Mouse (Mus musculus) embryo, embryonic 11 days (tissue): ENCODE data around the gene Dock9.

Source experiments
- DNase-seq: peaks from one replicate; pipeline ENCODE4 v3.0.0-alpha.2; 2015

Gene Dock9

GRCm38 (mm10) chr14:121791112-121791511 lies 6.5 kb downstream of the Dock9 start:
- DNase-seq: no peak

DNA sequence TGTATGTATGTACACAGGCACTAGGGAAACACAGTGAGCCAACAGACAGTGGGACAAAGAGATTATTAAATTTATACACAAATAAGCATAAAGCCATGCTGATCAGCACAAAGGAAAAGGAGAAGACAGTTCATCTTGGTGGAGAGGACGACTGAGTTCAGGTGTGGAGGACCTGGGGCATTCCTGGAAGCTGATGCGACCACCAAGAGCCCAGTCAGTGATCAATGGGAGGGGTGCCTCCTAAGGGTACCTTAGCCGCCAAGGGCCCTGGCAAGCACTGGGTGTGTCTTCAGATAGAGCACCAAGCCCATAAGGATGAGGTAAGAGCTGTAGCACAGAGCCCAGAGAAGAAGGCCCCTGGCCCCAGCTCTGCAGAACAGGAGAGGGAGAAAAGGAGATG lies 8.4 kb downstream of the Dock9 start:
- no peak for DNase-seq

DNA sequence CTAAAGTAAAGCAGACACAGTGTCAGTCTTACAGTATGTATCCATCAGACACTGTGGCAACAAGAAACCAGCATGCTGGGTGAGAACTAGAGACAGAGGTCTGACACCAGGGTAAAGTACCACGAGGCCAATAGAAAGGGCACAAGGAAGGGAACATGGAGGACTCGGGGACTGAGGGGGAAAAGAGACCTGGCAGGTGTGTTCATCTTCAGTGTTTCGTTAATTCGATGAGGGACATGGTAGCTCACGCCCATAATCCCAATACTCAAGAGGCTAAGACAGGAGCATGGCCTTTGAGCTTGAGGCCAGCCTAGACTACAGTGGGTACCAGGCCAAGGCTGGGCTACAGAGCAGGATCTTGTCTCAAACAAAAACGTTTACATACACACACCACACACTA lies 9.2 kb downstream of the Dock9 start:
- no peak for DNase-seq

DNA sequence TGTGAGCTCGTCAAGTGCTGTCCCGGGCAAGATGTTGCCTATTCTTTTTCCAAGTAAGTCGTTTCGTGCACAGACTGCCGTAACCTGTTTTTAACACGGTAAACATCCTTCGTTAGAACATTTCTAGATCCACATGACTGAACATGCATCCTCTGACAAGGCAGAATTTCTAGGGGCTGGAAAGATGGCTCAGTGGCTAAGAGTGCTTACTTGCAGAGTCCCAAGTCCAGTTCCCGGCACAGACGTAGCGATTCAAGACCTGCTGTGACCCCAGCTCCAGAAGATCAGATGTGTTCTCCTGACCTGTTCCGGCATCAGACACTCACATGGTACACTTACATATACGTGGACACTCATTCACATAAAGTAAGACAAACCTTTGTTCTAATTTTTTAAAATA lies 10.2 kb downstream of the Dock9 start:
- no peak for DNase-seq

DNA sequence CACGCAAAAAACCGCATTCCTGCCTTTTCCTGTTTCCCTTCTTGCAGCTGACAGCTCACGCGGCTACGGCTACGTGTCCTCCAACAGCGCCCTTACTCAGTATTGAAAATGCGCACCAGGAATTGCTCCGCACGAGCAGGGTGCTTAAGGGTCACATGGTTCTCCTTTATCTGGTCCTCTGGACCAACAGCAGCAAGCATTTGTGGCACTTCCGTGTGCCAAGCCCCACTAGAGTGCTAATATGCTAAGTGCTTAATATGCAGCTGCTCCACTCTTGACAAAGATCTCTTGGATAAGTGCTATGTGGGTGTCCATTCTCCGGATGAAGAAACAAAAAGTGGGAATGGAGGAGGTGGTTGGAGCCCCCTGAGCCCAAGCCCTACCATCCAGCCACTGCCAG lies 10.7 kb downstream of the Dock9 start:
- no peak for DNase-seq

DNA sequence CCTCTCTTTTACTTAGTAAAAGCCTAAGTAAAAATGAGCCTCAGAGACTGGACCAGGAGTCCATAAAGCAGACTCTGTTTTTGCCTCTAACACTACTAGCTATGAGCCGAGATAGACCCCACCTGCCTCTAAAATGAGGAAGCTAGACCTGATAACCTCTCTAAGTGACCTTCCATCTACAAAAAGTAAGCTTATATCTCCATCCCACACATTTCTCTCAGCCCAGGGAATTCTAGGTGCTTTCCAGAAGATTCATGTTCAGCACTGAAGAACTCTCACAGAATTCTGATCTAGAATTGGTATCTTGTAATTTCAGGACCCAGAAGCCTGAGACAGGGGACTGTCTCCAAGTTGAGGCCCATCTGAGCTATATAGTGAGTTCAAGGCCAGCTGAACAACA lies 12.2 kb downstream of the Dock9 start:
- no peak for DNase-seq

DNA sequence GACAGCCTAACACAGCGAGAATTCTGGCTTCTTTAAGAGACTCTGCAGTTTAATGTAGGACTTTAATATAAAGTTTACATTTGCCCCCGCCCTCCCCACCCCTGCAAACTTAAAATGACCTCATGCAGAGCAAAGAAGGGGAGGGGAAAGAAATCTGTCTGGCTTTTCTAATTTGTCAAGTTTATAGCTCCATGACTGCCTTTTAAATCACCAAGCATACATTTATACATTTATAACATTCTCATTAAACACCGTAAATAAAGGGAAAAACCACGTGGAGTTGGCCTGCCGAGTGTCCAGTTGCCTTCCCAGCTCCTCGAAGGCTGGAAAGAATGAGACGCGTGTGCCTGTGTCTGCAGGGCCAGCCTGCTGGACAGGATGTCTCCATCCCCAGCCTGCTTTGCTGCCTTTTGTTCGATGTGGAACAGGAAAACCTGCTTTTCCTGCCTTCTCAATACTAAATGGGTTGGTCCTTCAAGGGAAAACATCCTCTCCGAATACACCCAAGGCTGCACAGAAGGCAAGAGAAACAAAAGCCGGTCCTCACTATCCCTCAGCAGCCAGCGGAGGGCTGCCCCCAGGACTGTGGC lies 16.6 kb downstream of the Dock9 start:
- DNase-seq: peak; percentile 46

DNA sequence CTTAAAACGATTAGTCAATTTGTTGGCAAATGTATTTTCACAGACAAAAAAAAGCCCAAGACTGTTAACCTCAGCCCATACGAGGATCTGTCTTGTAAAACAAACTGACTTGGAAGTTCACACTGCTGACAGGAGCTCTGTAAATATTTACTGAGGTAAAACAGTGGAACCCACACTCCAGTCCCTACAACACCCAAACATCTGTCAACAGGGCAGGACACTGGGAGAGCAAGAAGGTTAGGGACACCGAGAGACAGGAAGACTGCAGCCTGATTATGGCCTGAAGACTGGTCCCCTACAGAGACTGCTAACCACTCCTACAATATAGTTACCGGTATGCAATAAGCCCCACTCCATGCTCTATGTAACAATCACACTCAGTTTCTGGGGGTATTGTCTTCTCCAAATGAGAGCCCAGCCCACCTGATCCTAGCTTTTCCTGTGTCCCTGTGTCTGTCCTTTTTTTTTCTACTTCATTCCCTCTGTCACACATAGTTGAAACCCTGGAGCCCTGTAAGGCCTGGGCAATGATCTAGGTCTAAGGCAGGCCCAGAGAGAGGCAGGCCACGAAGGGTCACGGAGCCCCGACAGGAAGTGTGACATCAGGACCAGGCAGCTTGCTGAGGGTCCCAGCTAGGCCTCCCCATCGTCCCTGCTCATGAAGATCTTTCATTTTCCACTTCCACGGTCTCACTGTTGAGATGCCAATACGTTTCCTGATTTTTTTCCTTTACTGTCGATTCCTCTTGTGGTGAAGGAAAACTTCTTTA lies 17.3 kb downstream of the Dock9 start:
- no peak for DNase-seq

GRCm38 (mm10) chr14:121779620-121780019 lies 18.0 kb downstream of the Dock9 start:
- DNase-seq: no peak

DNA sequence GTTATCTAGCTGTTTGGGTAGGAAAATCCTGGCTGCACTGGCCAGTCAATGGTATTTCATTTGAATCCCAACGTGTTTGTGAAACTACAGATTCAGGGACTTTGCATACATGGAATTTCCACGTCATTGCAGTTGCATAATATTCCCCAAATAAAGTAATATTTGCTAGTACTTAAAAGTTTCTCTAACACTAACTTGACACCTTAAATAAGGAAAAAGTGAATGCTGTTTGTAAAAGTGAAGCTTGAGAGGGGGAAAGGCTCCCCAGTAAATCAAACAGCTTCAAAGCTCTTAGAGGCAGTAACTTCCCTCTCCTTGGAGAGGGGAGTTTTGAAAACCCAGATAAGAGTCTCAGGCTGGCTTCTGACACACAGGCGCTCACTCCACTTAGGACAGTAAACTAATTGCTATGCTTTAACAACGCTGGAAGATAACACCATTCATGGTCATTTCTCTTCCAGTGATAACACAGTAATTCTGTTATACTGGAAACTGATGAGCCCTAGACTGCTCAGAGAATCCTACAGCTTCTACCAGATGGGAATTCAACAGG lies 20.3 kb downstream of the Dock9 start:
- no peak for DNase-seq

GRCm38 (mm10) chr14:121776749-121777148 lies 20.9 kb downstream of the Dock9 start:
- DNase-seq: no peak

GRCm38 (mm10) chr14:121762021-121762452 lies 35.6 kb downstream of the Dock9 start:
- peak; percentile 44 for DNase-seq

DNA sequence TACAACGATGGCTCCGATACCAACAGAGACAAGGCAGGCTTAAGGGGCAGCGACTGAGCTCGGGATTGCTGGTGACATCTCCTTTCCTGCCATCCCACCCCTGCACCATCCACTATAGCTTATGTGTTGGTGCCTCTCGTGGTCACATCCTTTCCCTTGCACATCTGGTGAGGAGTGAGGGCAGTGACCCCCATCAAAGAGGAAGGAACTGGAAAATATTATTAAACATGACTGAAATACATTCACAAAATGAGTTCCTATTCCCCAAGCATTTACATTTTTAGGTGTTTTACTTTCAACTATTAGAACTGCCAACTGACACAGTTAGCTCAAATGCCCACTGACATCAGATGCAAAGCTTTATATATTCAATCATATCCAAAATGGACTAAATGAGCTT lies 37.2 kb downstream of the Dock9 start:
- DNase-seq: no peak

DNA sequence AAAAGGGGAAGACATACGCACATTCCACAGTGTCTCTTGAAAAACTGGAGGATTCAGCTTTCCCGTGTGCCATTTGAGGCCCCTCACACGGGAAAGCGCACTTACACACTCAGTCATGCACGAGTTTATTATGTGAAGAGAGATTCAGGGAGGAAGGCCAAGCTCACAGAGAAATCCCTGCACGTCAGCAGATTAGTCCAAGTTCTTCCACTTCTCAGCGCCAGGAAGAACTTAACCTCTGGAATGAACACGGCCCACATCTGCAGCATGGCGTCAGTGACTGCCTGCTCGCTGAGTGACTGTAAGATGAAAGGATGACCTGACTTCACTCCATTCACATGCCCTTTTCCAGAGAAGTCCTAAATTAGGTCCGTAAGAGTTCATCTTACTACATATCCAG lies 43.5 kb downstream of the Dock9 start:
- no peak for DNase-seq

DNA sequence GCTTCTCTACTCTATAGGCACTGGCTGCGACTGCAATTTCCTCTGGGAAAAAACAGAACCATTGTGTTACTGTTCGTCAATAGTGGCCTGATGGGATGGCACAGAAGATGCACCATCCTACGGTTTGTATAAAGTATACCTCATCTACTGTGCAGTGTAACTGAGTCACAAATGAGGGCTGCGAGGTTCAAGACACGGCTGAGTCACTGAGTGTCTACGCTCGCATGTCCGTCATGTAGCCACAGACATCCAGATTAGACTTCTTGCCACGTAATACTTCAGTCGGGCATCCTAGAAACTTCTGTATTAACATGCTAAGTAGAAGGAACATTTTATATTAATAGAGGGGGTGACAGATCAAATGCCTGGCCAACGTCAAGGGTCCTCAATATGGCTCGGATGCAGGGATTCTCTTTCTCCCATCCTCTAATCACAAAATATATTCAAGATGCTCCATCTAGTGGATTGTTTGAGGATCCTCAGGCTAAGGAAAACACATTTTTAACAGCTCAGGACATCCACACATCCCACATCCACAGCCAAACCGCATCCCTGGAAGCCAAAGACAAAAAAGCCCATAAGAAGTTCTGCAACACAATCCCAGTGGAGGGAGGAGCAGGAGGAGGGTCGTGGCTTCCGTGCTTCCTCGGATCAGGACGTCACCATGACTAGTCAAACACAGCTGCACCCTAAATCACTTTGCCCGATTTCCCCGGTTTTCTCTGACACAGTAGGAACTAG lies 44.8 kb downstream of the Dock9 start:
- DNase-seq: peak; percentile 27

- DNase-seq: no peak
Observed at GRCm38 (mm10) chr14:121749606-121750005, 48.0 kb downstream of the Dock9 start.

DNA sequence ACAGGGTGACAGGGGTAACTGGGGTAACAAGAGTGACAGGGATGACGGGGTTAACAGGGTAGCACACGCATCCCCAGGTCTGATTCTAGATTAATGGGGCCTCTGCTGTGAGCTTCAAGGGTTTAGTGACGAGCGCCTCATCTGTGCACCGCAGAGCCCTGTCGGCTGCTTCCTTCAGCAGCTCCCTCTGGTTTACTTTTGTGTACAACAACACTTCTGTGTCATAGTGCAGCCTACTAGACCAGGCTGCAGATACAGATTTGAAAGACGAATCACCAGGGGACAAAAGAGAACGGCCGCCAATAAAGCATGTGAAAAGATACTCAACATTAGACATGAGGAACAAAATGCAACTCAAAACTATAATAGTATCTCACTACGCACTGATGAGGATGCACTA lies 48.6 kb downstream of the Dock9 start:
- DNase-seq: no peak

DNA sequence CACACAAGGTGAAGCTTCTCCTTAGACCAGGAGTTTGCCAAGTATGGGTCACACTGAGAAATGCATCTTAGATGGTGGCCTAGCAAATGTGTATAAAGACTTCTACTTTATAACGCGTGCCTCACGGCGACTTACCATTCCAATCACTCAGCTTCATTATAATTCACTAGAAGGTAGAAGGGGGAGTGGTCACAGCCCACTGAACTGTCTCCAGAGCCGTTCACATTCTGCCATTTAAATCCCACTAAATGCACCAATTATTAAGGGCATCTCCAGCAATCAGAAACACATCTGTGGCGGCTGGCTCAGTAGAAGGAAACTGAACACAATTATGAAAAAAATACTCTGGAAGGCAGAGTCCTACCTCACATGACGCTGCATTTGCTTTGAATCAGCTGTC lies 50.3 kb downstream of the Dock9 start:
- no peak for DNase-seq

GRCm38 (mm10) chr14:121743787-121744417 lies 53.7 kb downstream of the Dock9 start:
- no peak for DNase-seq

DNA sequence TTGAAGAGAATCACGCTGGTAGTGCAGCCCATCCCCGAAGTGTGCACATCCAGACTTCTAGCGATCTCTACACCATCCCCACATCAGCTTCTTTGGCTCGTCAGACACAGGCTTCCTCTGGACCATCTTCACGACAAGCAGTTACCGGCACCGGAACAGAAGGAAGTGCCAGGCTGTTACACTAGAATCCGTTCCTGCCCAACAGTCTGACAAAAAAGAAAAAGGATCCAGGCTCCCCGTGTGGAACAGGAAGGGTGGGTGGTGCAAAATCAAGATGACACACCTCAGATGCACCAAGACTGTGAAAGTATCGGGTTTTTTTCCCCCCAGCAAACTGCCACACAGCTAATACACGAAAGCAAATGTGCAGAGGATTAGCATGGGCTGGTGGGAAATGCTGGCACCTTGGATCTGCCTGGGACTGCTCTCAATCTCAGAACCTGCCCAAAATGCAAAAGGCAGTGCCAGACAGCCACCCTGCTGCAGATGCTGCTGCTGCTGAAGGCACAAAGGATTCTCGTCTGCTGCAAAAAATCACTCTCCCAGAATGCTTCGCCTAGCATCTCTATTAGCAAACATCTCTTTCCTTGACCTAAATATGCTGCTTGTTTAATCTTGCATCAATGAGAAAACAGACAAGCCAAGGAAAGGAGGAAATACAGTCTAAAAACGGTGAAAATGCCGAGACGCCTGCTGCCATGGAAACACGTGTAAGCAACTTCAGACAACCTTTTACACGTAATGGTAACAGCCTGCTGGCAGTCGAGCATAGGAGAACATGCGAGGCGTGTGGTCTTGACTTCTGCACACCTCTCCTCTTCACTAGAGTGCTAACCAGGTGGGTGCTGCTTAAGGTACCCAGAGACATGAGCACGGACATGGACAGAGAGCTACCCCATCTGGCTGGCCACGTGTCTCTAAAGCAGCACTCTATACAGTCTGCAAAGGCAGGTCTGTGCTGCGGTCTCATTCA lies 58.9 kb downstream of the Dock9 start:
- DNase-seq: no peak

- DNase-seq: no peak
Observed at GRCm38 (mm10) chr14:121737277-121737676, 60.4 kb downstream of the Dock9 start.

DNA sequence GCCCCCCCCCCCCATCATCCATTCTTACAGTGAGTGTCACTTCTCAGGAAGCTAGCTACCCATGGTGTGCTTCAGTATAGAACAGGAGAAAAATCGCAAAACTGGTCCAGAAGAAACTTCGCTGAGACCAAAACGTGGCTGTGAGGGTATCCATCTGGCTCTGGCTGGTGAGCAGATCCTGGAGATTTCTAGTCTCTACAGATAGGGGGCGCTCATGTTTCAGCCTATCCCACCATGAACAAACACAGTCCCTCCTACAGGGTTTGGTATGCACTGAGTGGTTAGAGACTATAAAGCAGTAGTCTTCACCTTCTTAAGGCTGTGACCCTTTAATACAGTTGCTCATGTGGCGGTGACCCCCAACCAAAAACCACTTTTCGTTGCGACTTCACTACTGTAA lies 62.0 kb downstream of the Dock9 start:
- DNase-seq: no peak
